Mouse (Mus musculus): ENCODE data around the gene Nkain2.
"Not testable (repeated sequence)": the region's sequence is repeated elsewhere in the genome, so short reads cannot be mapped to it uniquely, and the experiment has no call there.

The Nkain2 gene

DNA sequence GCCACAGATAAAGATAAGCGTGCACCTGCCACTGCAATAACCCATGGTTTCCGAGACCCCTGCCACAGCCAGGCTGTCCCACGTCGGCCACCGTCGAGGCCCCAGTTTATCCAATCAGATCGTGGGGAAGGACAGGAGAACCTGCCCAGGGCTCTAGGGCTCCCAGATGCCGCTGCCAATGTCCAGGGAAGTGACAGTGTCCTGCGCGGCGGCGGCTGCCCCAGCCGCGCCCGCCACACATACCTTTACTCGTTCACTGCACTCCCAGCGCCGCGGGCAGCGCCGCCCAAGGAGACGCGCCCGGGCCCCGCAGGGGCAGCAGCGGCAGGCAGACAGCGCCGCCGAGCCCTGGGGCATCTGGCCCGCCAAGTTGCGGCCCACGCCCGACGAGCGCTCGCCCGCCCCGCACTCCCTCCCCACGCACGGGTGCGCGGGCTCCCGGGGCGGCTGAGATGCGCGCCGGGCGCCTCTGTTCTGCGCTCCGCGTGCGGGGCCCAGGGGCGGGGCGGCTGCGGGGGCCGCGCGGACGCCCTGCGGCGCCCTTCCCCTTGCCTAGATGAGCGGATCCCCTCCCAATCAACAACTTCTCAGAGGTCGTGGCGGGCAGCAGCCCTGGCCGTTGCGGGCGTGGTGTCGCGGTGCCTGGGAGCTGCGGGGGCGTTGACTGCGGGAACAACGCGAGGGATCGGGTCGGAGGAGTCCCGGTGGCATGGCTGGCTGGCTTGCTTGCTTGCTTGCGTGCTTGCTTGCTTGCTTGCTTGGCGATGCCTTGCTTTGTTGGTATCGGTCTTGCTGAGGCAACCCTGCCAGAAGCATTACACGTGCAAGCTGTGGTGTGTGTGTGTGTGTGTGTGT lies at the start of gene Nkain2:
Nkain2 (minus strand) TSS at position 811 of the 855 bp plus-strand sequence.
- DNase-seq = no peak

DNA sequence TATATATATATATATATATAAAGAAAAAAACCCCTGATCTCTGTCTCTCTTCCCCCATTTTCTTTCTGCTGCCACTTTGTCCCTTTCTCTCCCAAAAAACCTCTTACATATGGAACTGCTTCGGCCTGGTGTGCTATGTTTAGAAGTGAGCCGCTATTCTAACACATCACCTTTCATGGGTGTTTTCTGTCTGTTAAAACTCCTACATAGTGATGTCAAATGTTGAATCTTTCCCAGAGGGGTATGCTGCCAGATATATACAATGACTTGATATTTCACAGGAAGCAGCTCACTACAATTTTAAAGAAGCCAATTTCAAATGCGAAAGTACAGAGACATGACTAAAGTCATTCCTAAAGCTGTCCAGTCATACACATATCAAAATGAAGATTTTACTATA lies 49.6 kb upstream of the Nkain2 start:
- no peak for DNase-seq

- no peak for DNase-seq
These were observed 4.8 kb upstream of the Nkain2 start for GRCm38 (mm10) chr10:32895093-32895492.

DNA sequence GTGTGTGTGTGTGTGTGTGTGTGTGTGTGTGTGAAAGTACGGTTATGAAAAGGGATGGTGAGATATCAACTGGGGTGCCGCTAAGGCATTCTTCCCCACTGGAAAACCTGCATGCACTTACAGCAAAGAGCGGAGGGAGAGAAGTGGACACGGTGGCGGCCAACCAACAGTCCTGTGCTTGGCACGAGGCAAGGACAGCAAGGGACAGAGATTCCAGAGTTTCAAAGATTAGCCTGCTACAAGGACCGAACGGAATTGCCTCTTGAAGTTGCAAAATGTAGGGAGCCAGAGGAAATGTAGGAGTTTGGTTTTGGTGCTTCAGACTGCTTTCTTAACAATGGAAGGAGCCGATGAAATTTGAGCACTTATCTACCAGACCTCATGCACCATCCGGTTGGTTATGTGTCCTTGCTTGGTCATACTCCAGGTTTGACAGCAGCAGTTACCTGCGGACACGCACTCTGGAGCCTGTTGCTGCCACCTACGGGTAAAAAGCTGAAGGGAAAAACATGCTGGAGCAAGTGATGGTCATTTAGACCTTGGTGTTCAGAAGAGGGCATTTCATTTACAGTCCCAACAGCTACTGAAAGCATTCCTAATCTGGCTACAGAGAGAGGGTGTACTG lies 357 bp upstream of the Nkain2 start:
- peak; percentile 9 for DNase-seq

DNA sequence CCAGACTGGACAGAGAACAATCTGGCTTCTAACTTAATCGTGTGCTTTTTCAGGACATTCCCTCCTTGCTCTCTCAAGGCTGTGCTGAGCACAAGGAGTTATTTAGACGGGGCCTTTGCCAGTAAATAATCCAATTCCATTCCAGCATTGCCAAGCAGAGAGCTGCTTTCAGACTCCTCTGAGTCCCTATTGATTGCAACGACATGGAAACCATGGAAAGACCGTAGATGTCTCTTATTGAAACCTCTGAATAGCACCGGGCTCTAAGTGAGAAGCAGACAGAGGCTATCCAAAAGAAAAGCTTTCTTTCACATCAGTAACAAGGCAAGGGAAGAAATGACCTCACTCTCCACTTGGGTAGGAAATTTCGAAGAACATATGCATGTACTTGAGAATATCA lies 8.3 kb downstream of the Nkain2 start:
- DNase-seq = no peak

DNA sequence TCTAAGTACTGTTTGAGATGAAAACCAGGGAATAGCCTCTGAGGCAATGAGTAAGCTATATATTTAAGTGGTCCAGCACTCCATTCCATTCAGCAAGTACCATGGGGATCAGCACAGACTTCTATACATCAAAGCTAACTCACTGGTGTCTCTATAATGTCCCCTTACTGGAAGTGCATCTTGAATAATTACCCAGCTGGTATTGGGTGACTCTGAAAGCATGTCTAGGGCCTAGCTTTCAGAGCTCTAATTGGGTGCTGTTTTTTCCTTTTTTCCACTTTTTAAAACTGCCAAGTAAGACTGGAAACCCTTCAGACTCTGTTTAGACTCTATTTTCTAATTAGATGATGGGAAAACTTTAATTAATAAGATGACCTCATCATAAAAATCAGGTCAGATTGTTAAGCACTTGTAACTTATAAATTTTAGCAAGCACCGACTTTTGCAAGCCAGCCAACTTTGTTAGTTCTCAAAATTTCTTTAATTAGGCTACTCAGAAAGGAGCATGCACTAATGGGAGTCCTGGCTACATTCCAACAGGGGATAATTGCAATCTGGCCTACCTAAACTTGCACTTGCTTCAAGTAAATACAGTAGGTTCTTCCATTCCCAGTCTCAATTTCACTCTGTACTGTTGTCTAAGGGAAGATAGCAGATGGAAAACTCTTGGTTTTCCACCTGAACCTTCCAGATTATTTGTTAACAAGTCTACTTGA lies 19.4 kb downstream of the Nkain2 start:
- no peak for DNase-seq

DNA sequence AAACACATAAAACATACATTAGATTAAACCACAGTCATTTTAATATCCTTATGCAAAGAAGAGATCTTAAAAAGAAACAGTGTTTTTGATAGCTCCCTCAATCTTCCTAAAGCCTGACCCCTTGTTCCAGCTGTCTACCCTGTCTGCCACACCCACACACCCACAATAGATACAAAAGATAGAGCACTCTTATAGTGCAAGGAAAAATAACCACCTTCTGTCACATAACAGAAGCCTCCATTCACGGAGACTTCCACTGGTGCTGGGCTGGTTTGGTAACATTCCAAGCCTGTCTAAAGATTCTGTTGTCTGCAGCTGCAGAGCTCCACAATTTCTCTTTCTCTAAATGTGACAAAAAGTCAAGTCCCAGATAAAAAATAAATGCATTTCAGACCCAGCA lies 20.7 kb downstream of the Nkain2 start:
- DNase-seq = no peak

- DNase-seq = no peak
These were observed 74.9 kb downstream of the Nkain2 start for GRCm38 (mm10) chr10:32815210-32815883.

DNA sequence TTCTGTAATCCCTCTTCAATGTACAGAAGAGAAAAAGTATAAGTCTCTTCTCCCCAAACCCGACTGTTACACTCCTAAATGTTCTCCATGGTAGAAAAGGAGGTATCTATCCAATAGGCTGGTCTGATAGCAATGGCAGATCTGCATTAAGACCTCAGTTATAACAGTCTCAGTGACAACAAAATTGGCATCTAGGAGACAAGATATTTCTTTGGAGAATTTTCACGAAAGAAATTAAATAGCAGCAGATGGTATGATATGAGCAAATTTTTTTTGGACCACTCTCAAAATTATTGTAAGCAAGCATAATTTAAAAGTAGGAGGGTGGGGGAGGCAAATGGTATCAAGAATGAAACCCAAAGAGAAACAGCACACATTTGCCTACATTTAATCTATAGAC lies 94.0 kb downstream of the Nkain2 start:
- DNase-seq = no peak

- DNase-seq = no peak
These were observed 99.7 kb downstream of the Nkain2 start for GRCm38 (mm10) chr10:32790541-32790940.

GRCm38 (mm10) chr10:32782732-32783359 lies 107.4 kb downstream of the Nkain2 start:
- no peak for DNase-seq

GRCm38 (mm10) chr10:32738989-32739388 lies 151.3 kb downstream of the Nkain2 start:
- no peak for DNase-seq

GRCm38 (mm10) chr10:32706579-32706978 lies 183.7 kb downstream of the Nkain2 start:
- not testable (repeated sequence) for DNase-seq

- no peak for DNase-seq
These were observed 193.6 kb downstream of the Nkain2 start for GRCm38 (mm10) chr10:32696661-32697060.

DNA sequence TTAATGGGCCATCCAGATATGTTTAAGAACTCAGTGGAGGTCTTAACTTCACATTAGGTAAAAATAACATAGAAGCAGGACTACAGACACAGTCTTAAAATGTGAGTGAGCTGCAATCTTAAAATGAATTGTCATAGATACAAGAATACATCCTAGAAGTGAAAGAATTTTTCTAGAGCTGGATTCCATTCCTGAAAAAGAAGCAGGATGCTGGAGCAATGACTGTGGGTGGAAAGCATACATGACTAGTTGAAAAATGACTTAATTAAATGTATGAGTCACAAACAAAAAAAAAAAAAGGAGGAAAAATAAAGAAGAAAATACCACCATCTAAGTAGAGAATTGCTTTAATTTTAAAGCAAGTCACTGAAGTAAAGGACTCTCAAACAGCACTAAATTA lies 205.7 kb downstream of the Nkain2 start:
- no peak for DNase-seq

DNA sequence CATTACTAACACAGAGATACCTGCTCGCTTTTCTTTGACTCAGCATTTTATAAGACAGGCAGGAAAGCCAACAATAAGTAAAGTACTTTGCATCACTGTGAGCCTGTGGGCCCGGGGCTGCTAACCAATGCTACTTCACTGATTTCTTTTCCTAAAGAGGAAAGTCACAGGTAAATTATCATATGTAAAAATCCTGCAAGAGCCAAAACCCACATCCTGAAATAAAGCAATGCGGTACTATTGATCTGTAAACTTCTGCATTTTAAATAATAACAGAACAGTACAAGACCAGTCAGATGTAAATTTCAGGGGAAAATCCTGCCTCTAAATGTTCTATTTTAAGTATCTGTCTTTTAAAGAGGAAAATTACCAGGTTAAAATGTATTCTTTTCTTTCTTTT lies 250.0 kb downstream of the Nkain2 start:
- DNase-seq = no peak

GRCm38 (mm10) chr10:32639173-32639572 lies 251.1 kb downstream of the Nkain2 start:
- DNase-seq = no peak

GRCm38 (mm10) chr10:32631043-32631442 lies 259.2 kb downstream of the Nkain2 start:
- no peak for DNase-seq

DNA sequence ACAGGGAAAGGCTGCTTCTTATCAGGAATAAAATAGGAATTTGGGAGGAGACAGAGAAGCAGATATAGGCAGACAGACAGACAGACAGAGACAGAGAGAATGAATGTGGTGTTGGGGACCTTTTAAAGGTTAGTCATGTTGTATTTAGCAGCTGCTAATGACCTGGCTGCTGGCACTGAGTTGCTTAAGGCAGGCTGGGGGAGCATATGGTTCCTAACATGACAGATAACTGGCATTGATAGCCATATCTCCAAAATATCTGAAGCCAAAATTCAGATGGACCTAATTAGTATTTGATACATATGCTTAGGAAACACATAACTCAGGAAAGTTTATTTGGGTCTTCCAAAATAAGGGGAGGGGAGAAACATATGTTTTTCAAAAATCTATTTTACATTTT lies 285.8 kb downstream of the Nkain2 start:
- DNase-seq = no peak

GRCm38 (mm10) chr10:32602798-32603197 lies 287.5 kb downstream of the Nkain2 start:
- DNase-seq = no peak

GRCm38 (mm10) chr10:32594998-32595397 lies 295.3 kb downstream of the Nkain2 start:
- no peak for DNase-seq

DNA sequence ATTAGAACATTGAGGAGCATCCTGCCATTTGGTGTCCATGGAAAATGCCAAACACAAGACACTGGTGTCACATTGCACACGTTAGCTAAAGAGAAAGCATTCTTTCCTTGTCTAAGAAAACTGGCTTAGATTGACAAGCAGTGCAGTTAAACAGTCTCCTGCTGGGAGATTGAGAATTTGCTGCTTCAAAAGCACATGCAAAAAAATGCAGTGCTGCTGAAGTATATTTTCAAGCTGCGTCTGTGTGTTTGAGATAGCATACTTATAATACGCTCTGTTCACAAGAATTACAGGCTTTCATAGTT lies 313.0 kb downstream of the Nkain2 start:
- no peak for DNase-seq

Data from lung, postnatal 14 days (tissue).